Mouse (Mus musculus) cortical plate, adult 2 months (tissue): Measurements from ENCODE around the gene Clrn2. TPM values are rescaled to one million over a fixed set of nuclear protein-coding genes. Genes with fewer than 3 reads are reported as not detected.

ENCODE experiments used
- H3K27ac ChIP-seq: fragments of 200-500 bp; 2 replicates; pipeline ENCODE4 v1.5.1; 2012; ENCODE audit warnings: low read length, control low read depth, inconsistent platforms; ENCODE audit not compliant: insufficient read depth
- H3K4me1 ChIP-seq: fragments of 200-500 bp; 2 replicates; pipeline ENCODE4 v1.6.1; 2011; ENCODE audit warnings: low read length; ENCODE audit not compliant: control insufficient read depth, insufficient read depth
- H3K4me3 ChIP-seq: fragments of 200-500 bp; 2 replicates; pipeline ENCODE4 v1.5.1; 2011; ENCODE audit warnings: mild to moderate bottlenecking, low read length, control low read depth; ENCODE audit not compliant: insufficient read depth
- CTCF ChIP-seq: fragments of 200-500 bp; IDR thresholded peaks from 2 replicates; pipeline ENCODE4 v1.5.1; 2011; ENCODE audit warnings: mild to moderate bottlenecking, control low read depth, low read length; ENCODE audit not compliant: insufficient read depth; ENCODE audit errors: extremely low read depth
- POLR2A ChIP-seq: fragments of 200-500 bp; IDR thresholded peaks from 2 replicates; pipeline ENCODE4 v1.6.1; 2011; ENCODE audit warnings: mild to moderate bottlenecking, low read length, control low read depth; ENCODE audit not compliant: insufficient read depth; ENCODE audit errors: extremely low read depth
- polyA plus RNA-seq: library from polyadenylated mRNA; depleted of rRNA; stranded (reverse); fragments of >200 nt; gene quantifications from 2 replicates; pipeline ENCODE4 v1.2.3, GENCODE M21; 2012

Gene Clrn2
- polyA plus RNA-seq, 1 experiment: 0.52 TPM

- peak overlapping the region; percentile 73 for H3K4me3 ChIP-seq
- no peak overlapping the region for H3K27ac ChIP-seq
- TF ChIP-seq CTCF (no peak), POLR2A (no peak)
- H3K4me1 ChIP-seq: peaks cover 9% of the 10 kb centered on the region
Measured at GRCm38 (mm10) chr5:45449206-45449605, 4.3 kb upstream of the Clrn2 start.

- TF ChIP-seq CTCF: no peak
- peak; percentile 86 for TF ChIP-seq POLR2A
- peak within 1 kb of the TSS; percentile 21 for H3K27ac ChIP-seq
- peaks cover 9% of the 10 kb centered on the region for H3K4me1 ChIP-seq
- H3K4me3 ChIP-seq: peak within 1 kb of the TSS; percentile 73
Measured at GRCm38 (mm10) chr5:45449831-45450716, 3.5 kb upstream of the Clrn2 start, which contains the start of gene Qdpr. Qdpr (minus strand) TSS chr5:45450236.

- no peak overlapping the region for H3K27ac ChIP-seq
- TF ChIP-seq CTCF (no peak), POLR2A (no peak)
- H3K4me1 ChIP-seq: no peaks in the 10 kb centered on the region
- H3K4me3 ChIP-seq: no peak overlapping the region
Measured at GRCm38 (mm10) chr5:45454456-45454855, 905 bp downstream of the Clrn2 start.

GRCm38 (mm10) chr5:45472880-45473450, 19.4 kb downstream of the Clrn2 start:
- no peak for TF ChIP-seq POLR2A
- no peak for TF ChIP-seq CTCF
- 0 out of 2 replicates have a peak, but pooled peaks cover 3% of the 10 kb centered on the region for H3K4me1 ChIP-seq
- H3K27ac ChIP-seq: peak overlapping the region; percentile 61; the same call in 1 of the 2 replicates
- no peak overlapping the region for H3K4me3 ChIP-seq

GRCm38 (mm10) chr5:45473521-45473920, 20.0 kb downstream of the Clrn2 start:
- TF ChIP-seq CTCF (no peak), POLR2A (no peak)
- Histone ChIP-seq H3K4me3 (no peak overlapping the region), H3K4me1 (0 out of 2 replicates have a peak, but pooled peaks cover 3% of the 10 kb centered on the region), H3K27ac (peak overlapping the region; percentile 61; the same call in 1 of the 2 replicates)

GRCm38 (mm10) chr5:45474215-45474614, 20.7 kb downstream of the Clrn2 start:
- Histone ChIP-seq H3K27ac (0 out of 2 replicates have a peak overlapping the region, but pooled peaks have one; percentile 48), H3K4me3 (no peak overlapping the region), H3K4me1 (0 out of 2 replicates have a peak, but pooled peaks cover 3% of the 10 kb centered on the region)
- TF ChIP-seq POLR2A (no peak), CTCF (peak; percentile 50)

GRCm38 (mm10) chr5:45474758-45475157, 21.2 kb downstream of the Clrn2 start:
- Histone ChIP-seq H3K27ac (no peak overlapping the region), H3K4me1 (0 out of 2 replicates have a peak, but pooled peaks cover 3% of the 10 kb centered on the region), H3K4me3 (no peak overlapping the region)
- TF ChIP-seq POLR2A (no peak), CTCF (no peak)

- H3K4me1 ChIP-seq: 0 out of 2 replicates have a peak, but pooled peaks cover 3% of the 10 kb centered on the region
- H3K27ac ChIP-seq: 0 out of 2 replicates have a peak overlapping the region, but pooled peaks have one; percentile 65
- no peak overlapping the region for H3K4me3 ChIP-seq
- TF ChIP-seq CTCF: no peak
- no peak for TF ChIP-seq POLR2A
Measured at GRCm38 (mm10) chr5:45475771-45476170, 22.2 kb downstream of the Clrn2 start.

GRCm38 (mm10) chr5:45476288-45476687, 22.7 kb downstream of the Clrn2 start:
- TF ChIP-seq POLR2A (no peak), CTCF (no peak)
- H3K27ac ChIP-seq: no peak overlapping the region
- H3K4me1 ChIP-seq: 0 out of 2 replicates have a peak, but pooled peaks cover 3% of the 10 kb centered on the region
- H3K4me3 ChIP-seq: no peak overlapping the region
